Mouse (Mus musculus): ENCODE results near the gene Ctnnd2.

Gene Ctnnd2

DNA sequence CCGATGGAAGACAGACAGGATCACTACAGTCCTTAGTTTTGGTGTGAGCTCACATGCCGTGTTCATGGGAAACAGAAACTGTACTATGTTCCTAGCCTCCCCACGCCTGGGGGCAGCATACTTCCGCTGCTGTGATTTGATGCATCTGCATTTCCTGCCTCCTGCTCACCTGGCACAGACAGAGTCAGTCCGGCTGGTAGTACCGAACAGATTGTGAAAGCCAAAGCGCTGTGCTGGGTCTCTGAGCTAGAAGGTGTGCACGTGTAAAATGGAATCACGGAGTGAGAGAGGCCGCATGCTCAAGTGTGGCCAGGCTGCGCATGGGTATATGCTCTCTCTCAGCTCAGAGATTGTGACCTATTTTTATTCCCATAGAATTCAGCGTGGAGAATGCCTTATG, 820.0 kb downstream of the Ctnnd2 start:
- DNase-seq (ENCODE audit: low spot score), result no peak

DNA sequence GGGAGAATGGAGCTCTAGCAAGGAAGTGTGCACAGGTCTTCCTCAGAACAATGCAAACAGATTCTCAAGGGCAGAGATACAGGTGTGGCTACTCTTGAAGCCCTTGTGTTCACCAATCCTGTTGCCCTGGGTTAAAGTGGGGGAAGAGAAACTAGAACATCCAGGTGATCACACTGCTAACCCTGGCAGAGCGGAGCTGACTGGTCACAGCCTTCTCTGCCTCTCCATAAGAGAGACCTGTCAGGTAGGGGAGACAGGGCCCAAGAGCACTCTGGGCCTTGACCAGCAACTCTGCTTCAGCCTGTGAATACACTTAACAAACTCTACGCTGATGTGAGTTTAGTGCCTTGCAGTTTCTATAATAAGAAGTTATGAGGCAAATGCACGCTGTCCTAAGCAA, 820.5 kb downstream of the Ctnnd2 start:
- DNase-seq (ENCODE audit: low spot score), result no peak

DNA sequence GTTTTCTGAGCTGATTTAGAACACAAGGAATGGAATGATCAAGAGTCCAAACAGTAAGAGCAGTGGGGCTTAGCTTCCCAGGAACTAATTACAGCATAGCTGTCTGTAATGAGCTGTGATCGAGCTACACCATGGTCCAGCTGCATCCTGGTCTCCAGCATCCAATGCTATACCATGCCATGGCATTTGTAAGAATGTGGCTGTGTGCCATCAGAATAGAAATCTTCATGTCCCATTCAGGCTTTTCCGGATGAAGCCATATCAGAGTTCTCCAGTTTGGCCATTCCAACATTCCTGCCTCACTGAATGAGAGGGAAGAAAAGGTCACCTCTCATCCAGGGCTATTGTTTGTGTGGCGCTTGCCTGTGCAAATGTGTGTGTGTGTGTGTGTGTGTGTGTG, 823.0 kb downstream of the Ctnnd2 start:
- no peak for DNase-seq (ENCODE audit: low spot score)

DNA sequence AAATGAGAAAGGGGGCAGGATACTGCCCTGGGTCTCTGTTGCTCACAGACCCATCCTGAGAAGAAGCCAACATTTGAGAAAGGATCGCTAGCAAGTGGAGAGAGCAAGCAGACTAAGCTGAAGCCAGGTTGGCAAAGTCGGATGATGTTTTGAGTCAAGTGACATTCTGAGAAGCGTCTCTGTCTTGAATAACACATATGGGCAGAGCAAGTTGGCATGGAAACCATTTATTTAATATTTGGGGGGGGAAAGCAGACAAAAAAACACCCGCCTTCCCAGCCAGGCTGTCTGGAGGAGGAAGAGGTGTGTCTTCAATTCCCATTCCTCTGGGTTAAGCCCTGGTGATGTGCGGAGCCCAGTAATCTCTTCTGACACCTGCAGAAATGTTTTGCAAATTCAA, 832.1 kb downstream of the Ctnnd2 start:
- DNase-seq (ENCODE audit: low spot score), result no peak

DNA sequence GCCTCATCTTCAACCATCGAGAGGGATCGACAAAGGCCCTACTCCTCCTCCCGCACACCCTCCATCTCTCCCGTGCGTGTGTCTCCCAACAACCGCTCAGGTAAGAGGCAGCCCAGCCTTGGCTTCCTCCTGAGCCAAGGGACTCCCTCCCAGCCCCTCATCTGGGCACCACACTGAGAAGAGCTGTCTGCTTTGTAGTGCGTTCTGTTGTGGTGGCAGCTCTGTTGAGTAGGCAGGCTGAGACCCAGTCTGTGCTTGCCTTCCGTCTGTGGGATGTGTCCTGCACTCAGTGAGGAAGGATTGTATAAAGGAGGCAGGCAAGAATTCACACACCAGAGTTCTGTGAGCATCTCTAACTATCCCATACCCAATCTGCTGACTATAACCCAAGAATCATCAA, 832.6 kb downstream of the Ctnnd2 start:
- DNase-seq (ENCODE audit: low spot score), result no peak

DNA sequence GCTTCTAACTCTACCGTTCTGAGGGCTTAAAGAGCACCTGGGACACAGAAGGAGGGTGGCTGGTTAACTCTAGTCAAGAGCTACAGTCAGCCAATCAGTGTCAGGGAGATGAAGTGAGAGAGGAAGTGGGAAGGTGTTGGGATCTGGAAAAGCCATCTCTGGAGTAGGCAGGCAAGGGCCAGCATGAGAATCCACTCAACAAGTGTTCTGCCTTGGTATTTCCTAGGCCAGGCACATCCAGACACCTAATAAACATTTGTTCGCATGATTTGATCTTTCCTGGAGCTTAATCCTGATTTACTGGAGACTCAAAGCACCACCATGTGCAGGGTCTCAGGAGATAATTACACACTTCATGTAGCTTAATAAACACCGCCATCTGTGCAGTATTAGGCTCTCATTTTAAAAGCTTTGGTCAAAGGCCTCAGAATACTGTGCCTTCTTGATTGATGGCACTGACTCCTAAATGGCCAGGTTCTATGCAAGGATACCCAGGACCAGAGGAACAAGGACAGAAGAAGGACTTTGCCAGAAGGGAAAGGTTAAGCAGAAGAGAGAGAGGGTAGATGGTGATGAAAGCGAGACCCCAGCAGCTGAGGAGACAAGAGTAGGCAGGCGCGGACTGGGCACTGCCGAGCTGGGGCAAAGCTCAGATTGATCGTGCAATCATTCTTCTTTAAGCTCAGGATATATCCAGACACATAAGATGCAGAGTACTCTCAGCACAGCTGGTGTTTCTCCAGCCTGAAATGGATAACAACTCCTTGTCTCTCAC, 833.8 kb downstream of the Ctnnd2 start:
- no peak for DNase-seq (ENCODE audit: low spot score)

DNA sequence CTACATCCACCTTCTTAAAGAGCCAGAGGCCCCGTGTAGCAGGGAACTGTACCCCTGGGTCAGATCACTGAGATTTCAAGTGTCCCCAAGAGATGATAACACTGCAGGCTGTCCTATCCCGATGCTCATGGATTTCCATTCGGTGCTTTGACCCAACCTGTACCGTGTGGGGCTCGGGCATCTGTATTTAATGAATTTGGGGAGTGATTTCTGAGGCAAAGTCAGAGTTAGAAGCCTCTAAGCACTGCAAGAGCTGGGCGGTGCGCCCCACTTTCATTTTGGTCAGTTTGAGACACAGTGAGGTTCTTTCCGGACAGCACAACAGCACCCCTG, 834.4 kb downstream of the Ctnnd2 start:
- DNase-seq (ENCODE audit: low spot score), result no peak

DNA sequence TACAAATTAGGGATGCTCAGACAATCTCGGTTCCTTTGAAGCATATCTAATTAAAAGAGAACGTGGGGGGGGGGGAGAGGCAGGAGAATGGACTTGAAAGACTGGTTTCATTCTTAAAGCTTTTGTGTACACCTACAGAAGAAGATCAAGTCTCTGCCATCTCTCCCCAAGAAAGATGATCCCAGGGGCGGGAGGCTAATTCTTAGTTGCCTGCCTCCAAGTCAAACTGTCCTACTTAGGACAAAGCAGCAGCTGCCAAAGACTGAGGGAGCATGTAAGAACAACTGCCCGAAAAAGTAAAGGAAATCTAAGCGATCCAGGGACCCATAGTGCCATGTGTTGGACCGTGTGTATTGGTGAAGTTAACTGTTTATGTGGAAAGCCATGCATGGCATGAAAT, 836.2 kb downstream of the Ctnnd2 start:
- DNase-seq (ENCODE audit: low spot score), result no peak

DNA sequence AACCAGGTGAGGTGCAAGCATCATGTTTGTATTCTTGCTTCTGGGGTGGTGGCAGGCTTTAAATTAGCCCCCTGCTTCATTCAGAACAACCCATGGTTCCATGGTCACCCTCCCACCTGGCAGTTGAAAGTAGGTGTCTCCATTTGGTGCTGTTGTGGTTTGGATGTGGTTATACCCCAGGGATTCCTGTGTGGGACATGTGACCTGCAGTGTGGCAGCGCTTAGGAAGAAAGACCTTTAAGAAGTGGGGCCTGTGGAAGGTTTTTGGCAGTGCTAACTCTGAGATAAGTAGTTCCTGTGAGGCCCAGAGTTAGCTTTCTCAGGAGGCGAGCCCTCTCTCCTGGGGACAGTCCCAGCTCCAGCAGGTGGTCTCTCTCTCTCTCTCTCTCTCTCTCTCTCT, 848.4 kb downstream of the Ctnnd2 start:
- no peak for DNase-seq (ENCODE audit: low spot score)

DNA sequence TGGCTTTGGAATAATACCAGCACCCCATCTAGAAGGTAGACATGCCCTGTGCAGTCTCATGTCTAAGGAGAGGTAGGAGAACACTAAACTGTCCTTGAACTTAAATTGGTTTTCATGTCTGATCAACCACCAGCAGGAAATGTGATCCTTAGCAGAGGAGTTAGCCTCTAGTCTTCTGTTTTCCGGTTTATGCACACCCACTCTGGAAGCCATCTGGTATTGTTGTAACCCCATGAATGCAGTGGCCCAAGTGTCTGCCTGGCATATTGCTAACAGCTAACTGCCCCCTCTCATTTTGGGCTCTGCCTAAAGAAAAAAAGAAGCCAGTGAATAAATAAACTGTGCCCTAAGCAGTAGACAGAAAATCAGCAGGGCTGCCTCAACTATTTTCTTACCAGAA, 849.6 kb downstream of the Ctnnd2 start:
- no peak for DNase-seq (ENCODE audit: low spot score)

DNA sequence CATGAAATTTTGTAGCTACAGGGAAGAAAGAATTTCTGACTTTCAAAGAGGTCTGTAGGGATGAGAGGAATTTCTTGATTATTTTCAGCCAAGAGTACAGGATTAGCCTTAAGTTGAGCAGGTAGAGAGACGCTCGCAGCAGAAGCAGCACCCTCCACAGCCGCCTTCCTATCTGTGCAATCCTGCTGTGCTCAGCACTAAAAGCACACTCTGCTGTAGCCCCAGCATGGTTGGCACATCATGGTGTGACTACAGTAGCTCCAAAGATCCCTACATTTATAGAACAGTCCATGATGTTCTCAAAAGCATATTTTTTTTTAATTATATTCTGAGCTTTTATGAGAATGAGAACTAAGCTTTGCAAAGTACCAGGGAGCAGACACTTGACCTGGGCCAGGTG, 850.1 kb downstream of the Ctnnd2 start:
- no peak for DNase-seq (ENCODE audit: low spot score)

DNA sequence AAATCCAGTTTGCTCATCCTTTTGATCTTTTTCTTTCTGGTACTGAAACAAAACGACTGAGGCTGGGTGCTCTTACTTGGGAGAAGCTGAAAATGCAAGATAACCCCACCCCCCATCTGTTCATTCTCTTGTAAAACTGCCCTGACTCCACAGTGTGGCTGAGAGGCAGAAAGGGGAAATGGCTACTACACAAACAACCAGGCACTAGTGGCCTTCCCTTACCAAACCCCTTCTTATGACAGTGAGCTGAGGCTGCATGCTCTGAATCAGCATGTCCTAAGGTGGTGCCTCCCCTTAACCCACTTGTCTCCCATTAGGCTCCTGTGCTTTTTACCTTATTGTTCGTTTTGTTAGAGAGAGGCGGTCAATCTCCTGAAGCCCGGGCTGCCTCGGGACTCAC, 851.4 kb downstream of the Ctnnd2 start:
- no peak for DNase-seq (ENCODE audit: low spot score)

DNA sequence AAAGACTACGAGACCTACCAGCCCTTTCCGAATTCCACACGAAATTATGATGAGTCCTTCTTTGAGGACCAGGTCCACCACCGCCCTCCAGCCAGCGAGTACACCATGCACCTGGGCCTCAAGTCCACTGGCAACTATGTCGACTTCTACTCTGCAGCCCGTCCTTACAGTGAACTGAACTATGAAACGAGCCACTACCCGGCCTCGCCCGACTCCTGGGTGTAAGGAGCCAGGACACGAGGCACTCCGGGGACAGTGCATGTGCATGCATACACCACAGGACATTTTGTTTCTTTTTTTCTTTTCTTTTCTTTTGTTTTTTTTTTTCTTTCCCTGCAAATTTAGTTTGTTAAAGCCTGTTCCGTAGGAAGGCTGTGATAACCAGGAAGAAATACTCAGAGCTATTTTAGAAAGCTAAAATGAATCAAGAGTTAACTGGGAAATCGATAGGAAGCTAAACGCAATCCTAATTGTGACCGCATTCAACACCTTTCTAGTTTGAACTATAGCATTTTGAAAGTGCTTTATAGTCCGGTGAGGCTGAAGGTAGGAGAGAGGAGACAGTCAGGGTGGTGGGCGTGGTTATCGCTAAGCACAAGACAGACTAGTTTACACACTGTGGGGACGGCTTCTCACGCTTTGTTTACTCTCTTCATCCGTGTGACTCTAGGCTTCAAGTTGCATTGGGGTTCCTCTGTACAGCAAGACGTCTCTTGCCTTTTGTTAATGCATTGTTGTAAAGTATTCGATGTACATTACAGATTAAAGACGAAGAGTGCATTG, 855.2 kb downstream of the Ctnnd2 start:
- no peak for DNase-seq (ENCODE audit: low spot score)

DNA sequence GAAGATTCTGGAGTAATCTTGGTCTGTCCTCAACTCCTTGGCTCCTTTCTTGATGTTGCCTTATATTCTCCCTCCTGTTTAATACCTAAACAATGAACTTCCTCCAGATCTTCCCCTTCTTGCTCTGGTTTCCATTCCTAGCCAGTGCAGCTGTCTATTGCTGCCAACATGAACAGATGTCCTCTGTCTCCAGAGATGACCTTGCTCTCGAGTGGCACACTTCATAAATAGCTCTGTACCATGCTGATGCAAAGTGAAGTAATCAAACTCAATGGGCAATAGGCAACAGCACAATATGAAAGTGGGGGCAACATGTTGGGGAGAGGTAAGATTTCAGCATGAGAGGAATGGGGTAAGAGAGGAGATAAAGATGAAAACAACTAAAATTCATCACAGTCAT, 872.6 kb downstream of the Ctnnd2 start:
- DNase-seq (ENCODE audit: low spot score), result no peak

DNA sequence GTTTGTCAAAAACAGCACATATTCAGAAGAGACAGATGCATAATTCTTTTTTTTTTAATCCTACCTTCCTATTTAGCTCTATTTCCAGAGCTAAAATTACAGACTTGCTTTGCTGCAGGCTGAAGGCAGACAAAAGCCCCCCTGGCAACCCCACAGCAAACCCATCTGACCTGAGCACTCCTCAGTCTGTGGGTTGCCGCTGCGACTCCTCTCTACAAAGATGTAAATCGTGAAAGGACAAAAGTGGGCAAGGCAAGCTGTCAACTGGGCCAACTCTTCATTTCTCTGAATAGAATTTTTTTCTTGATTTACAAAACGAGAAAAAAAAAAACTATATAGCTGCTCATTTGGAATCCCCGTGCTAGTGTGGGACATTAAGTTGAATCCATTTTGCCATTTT, 879.1 kb downstream of the Ctnnd2 start:
- DNase-seq (ENCODE audit: low spot score), result no peak

DNA sequence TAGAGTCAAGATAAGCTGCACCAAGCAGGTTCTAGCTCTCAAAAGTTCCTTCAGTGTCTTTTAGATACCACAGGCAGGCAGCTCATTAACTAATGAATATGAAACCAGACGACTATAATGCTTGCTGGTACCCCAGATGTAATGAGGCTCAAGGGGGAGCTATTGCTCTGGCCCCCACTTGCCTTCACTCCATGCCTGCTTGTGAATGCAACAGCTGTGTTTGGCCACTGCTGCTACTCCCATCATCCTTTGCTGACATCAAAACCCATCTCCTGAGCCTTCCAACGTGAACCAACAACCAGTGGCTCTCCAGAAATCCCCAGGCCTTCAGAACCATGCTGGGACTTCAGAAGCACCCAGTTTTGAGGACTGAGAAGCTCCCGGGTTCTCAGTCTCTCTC, 883.8 kb downstream of the Ctnnd2 start:
- no peak for DNase-seq (ENCODE audit: low spot score)

DNA sequence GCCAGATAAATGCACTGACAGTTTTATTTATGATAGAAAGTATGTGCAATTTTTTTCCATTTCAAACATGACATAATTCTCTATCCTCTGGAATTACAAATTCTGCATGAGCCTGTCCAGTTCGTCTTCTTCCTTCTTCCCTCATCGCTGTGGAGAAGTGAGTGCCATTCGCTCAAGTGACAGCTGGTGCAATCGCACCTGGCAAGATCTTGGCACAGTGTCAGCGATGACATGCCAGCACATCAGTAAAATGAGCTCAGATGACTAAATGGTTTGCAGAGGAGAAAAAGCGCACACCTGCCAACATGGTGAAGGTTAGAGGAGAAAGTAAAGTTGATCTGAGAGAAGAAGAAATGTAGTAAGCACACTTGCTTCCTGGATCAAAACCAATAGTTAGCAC, 885.9 kb downstream of the Ctnnd2 start:
- no peak for DNase-seq (ENCODE audit: low spot score)

DNA sequence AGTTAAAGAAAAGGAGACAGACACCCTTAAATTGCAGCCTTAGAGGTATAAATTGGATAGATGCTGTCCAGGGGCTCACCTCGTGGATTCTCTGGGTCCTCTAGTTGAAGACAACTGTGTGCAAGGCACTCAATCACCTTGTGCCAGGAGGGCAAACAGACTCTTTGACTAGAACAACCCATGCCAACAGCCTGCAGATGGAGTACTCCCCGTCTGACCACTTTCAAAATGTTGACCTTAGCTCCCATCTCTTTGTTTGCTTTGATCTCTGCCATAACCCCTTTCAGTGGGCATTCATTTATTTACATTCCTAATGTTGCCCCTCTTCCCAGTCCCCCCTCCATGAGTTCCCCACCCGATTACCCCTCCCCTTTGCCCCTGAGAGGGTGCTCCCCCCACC, 891.3 kb downstream of the Ctnnd2 start:
- no peak for DNase-seq (ENCODE audit: low spot score)

DNA sequence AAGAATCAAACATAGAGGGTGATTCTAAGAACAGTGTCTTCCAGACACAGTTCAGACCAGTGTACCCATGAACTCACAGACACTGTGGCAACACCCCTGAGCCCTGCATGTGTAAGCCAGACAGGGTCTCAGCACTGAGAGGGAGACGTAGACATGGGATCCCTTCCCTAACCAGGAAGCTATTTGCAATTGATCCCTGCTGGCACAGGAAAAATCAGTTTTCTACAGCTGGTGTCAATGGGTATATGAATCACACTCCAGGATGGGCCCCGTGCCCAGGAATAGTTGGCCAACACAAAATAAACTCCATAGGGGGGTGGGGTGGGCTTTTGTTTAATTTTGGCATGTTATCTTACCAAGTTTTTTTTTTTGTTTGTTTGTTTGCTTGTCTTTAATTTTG, 895.7 kb downstream of the Ctnnd2 start:
- DNase-seq (ENCODE audit: low spot score), result no peak

DNA sequence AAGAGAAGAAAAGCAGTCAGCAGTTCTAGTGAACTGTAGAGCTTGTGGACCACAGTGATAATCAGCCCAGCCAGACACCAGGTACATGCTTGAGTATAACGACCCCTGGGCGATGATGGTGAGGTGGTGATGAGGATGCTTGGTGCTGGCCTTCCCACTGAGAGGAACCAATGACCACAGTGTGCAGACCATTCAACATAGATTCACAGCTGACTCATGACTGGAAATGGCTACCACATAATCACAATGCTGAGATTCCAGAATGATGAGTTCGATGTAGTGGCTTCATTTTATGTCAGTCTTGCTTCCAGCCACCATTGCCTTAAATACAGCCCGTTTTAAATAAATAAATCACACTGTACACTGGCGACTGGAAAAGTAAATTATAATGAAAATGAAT, 897.9 kb downstream of the Ctnnd2 start:
- no peak for DNase-seq (ENCODE audit: low spot score)

Measured in left cerebral cortex, adult 11 months (tissue).